Mouse (Mus musculus) CD4-positive helper T cell, adult 2 months (primary cell): ENCODE measurements around the gene Mcoln2.

Experiments
- DNase-seq: peaks from one replicate; pipeline ENCODE4 v3.0.0-alpha.2; 2012; ENCODE audit warnings: low read depth, missing footprints, low spot score

The Mcoln2 gene

DNA sequence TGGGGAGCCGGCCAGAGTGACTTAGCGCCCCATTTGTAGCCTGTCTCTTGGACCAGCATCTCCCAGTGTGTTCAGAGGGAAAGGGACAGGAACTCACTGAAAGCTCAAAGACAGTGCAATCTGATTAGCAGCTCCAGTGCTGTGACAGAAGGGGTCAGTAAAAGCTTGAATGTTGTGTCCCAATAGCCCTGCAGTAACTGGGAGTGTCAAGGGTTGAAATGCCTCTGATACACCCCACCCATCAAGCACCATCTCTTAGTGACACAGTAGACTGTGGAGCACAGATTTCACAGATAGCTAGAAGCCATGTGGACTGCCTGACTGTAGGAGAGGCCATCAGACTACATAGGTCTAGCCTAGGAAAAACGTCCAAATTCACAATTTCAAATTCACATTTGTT, 77.8 kb downstream of the Mcoln2 start:
- DNase-seq: no peak

DNA sequence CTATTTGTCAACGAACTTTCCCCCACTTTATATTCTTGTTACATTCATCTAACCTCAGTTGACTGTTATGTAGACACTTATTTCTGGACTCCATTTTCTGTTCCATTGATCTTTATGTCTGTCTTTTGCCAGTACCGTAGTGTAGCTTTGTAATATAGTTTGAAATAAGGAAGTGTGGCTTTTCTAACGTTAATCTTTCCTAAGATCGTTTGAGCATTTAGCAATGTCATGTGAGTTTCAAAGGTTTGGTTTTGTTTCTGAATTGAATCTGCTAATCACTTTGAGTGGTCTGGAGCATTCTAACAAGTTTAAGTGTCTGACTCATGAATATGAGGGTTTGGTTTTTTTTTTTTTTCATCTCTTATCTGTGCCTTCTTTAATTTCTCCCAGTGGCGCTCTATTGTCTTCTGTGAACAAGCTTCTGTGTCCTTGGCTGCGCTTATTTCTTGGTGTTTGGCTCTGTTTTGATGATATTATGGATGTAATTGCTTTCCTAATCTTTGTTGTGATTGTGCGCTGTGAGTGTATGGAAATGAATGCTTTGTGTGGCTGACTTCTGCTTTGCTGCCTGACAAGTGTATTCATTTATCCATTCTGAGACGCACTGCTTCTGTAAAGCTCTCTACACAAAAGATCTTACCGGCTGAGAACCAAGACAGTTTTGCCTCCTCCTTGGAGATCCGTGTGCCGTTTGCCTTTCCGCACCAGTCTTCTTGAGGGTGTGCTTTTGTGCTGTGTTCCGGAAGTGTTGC, 79.1 kb downstream of the Mcoln2 start:
- DNase-seq: no peak

DNA sequence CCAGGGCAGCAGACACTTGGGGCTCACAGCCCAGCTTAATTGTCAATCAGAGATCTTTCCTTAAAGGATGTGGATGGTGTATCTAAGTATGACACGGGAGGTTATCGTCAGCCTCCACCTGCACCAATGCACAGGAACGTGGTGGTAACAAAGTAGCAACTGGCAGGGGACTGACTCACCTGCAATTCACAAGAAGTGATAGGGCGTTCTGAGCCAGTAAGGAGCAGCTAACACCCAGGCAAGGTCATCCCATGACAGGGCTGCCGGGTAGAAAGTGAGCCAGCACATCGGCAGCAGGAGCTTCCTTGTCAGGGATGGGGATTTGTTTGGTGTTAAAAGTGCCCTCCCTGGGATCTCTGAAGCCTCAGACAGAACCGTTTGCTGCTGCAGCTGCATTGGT, 83.1 kb downstream of the Mcoln2 start:
- DNase-seq: no peak

DNA sequence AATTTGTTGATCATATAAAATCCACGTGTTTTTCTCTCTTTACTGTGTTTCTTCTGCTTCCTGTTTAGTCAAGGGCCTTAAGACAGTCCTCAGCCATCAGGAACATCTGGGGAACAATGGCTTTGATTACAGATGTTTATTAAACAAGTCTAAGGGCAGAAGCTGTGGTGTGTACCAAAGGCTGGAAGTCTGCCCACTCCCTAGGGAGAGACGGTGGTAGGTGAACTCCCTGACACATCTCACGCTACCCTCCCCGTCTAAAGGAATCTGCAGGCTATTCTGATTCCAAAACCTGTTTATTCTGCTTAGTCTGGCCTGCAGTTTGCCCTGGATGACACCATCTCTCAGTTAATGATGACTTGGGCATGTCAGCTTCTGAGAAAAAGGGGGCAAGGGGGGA, 84.1 kb downstream of the Mcoln2 start:
- DNase-seq: no peak

DNA sequence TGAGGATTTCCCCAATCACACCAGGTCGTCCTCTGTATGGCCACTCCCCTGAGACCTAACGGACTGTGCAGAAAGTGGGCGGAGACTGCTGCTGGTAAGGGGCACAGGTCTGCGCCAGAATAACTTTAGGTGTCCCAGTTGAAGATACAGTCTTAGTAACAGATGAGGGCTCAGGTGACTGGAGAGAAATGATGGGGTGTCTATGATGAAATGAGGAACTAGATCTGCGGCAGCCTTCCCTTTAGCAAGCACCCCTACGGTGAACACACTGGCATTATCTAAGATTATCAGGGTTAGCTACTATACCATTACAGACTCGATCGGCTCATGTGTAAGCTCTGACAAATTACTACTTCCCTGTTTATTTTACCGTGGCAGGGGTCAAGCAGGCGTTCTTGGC, 84.9 kb downstream of the Mcoln2 start:
- no peak for DNase-seq

DNA sequence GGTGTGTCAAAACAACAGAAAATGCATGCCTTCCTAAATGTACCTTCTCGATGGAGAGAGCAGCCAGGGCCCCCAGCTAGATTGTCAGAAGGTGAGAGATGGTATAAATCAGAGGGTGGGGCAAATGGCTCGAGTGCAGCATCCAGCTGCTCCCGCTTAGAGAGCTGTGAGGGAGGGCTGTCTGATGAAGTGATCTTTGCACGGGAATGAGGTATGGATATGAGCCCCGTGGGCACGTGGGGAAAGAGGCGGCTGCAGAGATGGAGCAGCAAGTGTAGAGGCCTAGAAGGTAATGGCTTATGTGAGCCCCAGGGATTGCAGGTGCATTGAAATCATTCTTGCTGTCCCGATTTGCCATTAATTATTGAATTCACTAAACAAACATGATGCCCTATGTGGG, 86.6 kb downstream of the Mcoln2 start:
- DNase-seq: no peak

DNA sequence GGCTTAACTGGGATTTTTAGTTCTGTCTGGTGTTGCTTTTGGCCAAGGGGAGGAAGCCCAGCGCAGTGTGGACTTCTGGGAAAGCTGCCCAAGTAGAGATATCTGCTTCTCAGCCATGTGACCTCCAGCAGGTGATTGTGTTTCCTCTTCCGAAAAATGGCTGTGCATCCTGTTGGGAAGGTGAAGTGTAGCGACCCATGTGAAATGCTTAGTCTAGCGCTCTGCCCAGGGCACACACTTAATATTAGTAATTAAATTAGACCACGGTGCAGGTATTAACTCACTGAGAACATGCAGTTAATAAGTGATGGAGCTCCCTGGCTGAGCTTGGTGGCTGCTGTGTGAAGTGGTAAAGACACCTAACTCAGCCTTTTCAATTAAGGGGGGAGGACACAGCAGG, 88.0 kb downstream of the Mcoln2 start:
- no peak for DNase-seq

DNA sequence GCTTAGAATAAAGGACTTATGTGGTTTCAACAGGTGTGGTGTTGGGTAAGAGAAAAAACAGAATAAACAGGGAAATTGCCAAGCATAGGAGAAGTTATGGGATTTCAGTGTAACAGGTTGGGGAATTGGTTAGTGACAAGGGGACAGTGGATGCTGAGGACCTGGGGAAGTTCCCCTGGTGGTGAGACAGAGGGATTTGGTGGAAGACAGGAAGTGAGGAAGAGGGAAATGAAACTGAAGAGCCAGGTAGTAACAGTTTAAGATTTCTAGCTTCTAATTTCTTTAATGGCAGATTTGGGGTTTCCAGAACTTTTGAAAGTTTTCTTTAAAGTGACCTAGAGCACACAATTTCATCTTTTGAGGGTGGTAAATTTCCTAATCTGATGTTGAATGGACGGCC, 95.0 kb downstream of the Mcoln2 start:
- no peak for DNase-seq
